In genomic region chr17:48119656-48120055, GRCm38 (mm10) we compare ENCODE assay signal across 8 mouse cellular contexts. TPM values are rescaled to one million over a fixed set of nuclear protein-coding genes. Genes with fewer than 3 reads are reported as not detected.
DNase-seq lines count a peak whose midpoint lies in the region; ATAC-seq and TF ChIP-seq lines count a peak whose summit lies in the region.

No protein-coding gene starts in this region.

- H3K36me3 ChIP-seq in liver, postnatal 0 days (replicated peaks; ENCODE audit: insufficient read depth, low read length), result no peaks in the 10 kb centered on the region

- no peak overlapping the region for H3K4me3 ChIP-seq in liver, postnatal 0 days (ENCODE audit: low read depth, low read length)

- H3K9me3 ChIP-seq in liver, postnatal 0 days (ENCODE audit: low read length), result no peaks in the 10 kb centered on the region

- ATAC-seq in liver, postnatal 0 days, result no peak

- peak; percentile 96 for TF ChIP-seq CTCF in liver, postnatal 0 days (IDR thresholded peaks at IDR 0.05; ENCODE audit: low read depth)

- H3K27me3 ChIP-seq in liver, postnatal 0 days (ENCODE audit: insufficient read depth, low read length), result no peaks in the 10 kb centered on the region

- 14% methylated on average over 3 of the region's 3 CpGs for WGBS in liver, postnatal 0 days (ENCODE audit: insufficient replicate concordance)

- no peak overlapping the region for H3K9ac ChIP-seq in liver, postnatal 0 days (replicated peaks)

- peaks cover 13% of the 10 kb centered on the region for H3K4me1 ChIP-seq in liver, postnatal 0 days (ENCODE audit: insufficient read depth)

- peak; percentile 91 to 93 for DNase-seq in B cell, adult 2 months
- DNase-seq in ZHBTc4 (ENCODE audit: low read depth, low spot score), result peak; percentile 88
- DNase-seq in cerebellum, postnatal 4 days (ENCODE audit: low spot score in 2 of 2), result peak; percentile 71 to 86
- DNase-seq in gastrocnemius, postnatal 10 days, result peak; percentile 90
- DNase-seq in kidney, postnatal 10 days, result peak; percentile 86
- peak; percentile 86 for DNase-seq in liver, postnatal 0 days
- DNase-seq in ovary, postnatal 14 days (ENCODE audit: low spot score), result peak; percentile 80
- DNase-seq in thymus, postnatal 4 days, result peak; percentile 90

- no peak for TF ChIP-seq EP300 in liver, postnatal 0 days (IDR thresholded peaks at IDR 0.05; ENCODE audit: low read depth)

- no peak overlapping the region for H3K4me2 ChIP-seq in liver, postnatal 0 days (ENCODE audit: low read depth, low read length)

- no peak overlapping the region for H3K27ac ChIP-seq in liver, postnatal 0 days (ENCODE audit: low read depth)

RNA-seq across cellular contexts. Expression of gene 9830107B12Rik, which starts 26.4 kb away (rescaled TPM):
- not detected for total RNA-seq in gastrocnemius, postnatal 10 days (2021)
- polyA plus RNA-seq in liver, postnatal 0 days (2015; fragmentation: Nextera tagmentation; extraction: Ambion mirVana), result 1.1 and 1.4 TPM in 2 replicates

RNA-seq across cellular contexts. Expression of gene 1700067P10Rik, which starts 30.5 kb away (rescaled TPM):
- total RNA-seq in gastrocnemius, postnatal 10 days (2021), result not detected
- polyA plus RNA-seq in liver, postnatal 0 days (2015; fragmentation: Nextera tagmentation; extraction: Ambion mirVana), result not detected in 2 replicates

RNA-seq across cellular contexts. Expression of gene A530064D06Rik, which starts 47.4 kb away (rescaled TPM):
- under 1 TPM in 1 of 2 experiments, not detected in 1; 0.23 TPM for total RNA-seq in gastrocnemius, postnatal 10 days (2021)
- polyA plus RNA-seq in liver, postnatal 0 days (2015; fragmentation: Nextera tagmentation; extraction: Ambion mirVana), result 1.6 and 1.7 TPM in 2 replicates
